Mouse (Mus musculus) gastrocnemius, postnatal 36 days (tissue): ENCODE results near the gene Polr1b. TPM values are rescaled to one million over a fixed set of nuclear protein-coding genes. Genes with fewer than 3 reads are reported as not detected.

ENCODE experiments used
- total RNA-seq, 2 experiments: library from RNA; stranded (reverse); gene quantifications; 2 replicates each; pipeline ENCODE4 v1.2.3; 2021

The Polr1b gene
- total RNA-seq, 2 experiments from 2014 or later = 8.9 to 11.7 TPM

Other genes starting within 250 kb of the Polr1b start
- 1 to 10 TPM; 3.6 to 6.9 TPM for gene Fbln7, start 238.0 kb upstream of the Polr1b start, total RNA-seq
- 1 to 10 TPM; 7.5 to 7.8 TPM for gene Zc3h8, start 156.9 kb upstream of the Polr1b start, total RNA-seq
- gene Zc3h6, start 133.6 kb upstream of the Polr1b start, total RNA-seq = 1 to 10 TPM; 5.0 to 7.6 TPM
- gene Gm10762, start 133.3 kb upstream of the Polr1b start, total RNA-seq = 10 to 100 TPM; 15.3 to 15.7 TPM
- not detected for gene Vinac1, start 52.8 kb upstream of the Polr1b start, total RNA-seq
- gene Ttl, start 35.1 kb upstream of the Polr1b start, total RNA-seq = 1 to 10 TPM; 5.6 to 6.5 TPM
- 1 to 10 TPM; 8.4 to 8.7 TPM for gene Chchd5, start 28.7 kb downstream of the Polr1b start, total RNA-seq
- gene Slc20a1, start 97.8 kb downstream of the Polr1b start, total RNA-seq = 10 to 100 TPM in 1 of 2 experiments, 1 to 10 TPM in 1; 7.9 to 10.5 TPM
- gene Ckap2l, start 196.2 kb downstream of the Polr1b start, total RNA-seq = under 1 TPM; 0.47 to 0.69 TPM
- not detected for gene Il1a, start 209.0 kb downstream of the Polr1b start, total RNA-seq